16 mouse cellular contexts compared by ENCODE assay signal in the genomic region with DNA sequence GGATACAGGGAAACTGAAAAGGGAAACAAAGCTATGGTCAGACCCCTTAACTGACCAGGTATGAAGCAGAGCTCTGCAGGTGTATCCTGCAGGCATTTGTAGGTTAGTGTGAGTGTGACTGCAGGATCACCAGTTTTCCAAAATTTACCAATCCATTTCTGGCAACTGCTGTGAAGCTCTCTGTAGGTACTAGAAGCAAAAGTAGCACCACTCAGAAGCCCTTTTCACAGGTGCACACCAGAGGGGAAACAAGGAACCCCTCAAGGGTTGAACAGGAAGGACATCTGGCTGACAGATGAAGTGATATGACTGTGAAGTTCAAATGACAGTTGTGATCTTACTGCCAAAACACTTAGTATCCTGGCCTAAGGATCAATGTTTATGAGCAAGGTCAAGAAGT.
"Had no signal": no experiment of that assay in that cellular context is flagged by ENCODE, and none has a peak within 500 bp of the region (broad histone marks: within the 10 kb centered on the region; RNA-seq: fewer than 3 reads in every experiment).

No protein-coding gene starts in this region.

- H3K4me2 ChIP-seq: intestine, embryonic 15.5 days; kidney, embryonic 15.5 days; limb, embryonic 12.5 days; midbrain, embryonic 11.5 days; midbrain, embryonic 15.5 days had no signal

- H3K9ac ChIP-seq: intestine, embryonic 15.5 days; kidney, embryonic 15.5 days; limb, embryonic 12.5 days; liver, embryonic 14.5 days; midbrain, embryonic 15.5 days had no signal

- H3K4me1 ChIP-seq: intestine, embryonic 15.5 days; kidney, embryonic 15.5 days; limb, embryonic 12.5 days; midbrain, embryonic 15.5 days had no signal

- H3K27ac ChIP-seq: hindbrain, postnatal 0 days; intestine, embryonic 15.5 days; kidney, embryonic 15.5 days; limb, embryonic 12.5 days; liver, embryonic 14.5 days; midbrain, embryonic 15.5 days had no signal

- H3K4me3 ChIP-seq: intestine, embryonic 15.5 days; kidney, embryonic 15.5 days; limb, embryonic 12.5 days; megakaryocyte, embryonic 14.5 days; midbrain, embryonic 15.5 days had no signal

- DNase-seq: kidney, adult 2 months; kidney, postnatal 36 days; layer of hippocampus, adult 9-11 months; layer of hippocampus, postnatal 36 days; liver; lung, adult 2 months; lung, postnatal 4 days had no signal

- ATAC-seq: hindbrain, postnatal 0 days; intestine, embryonic 15.5 days; lung, postnatal 0 days; midbrain, embryonic 15.5 days had no signal

- H3K36me3 ChIP-seq: intestine, embryonic 15.5 days; kidney, embryonic 15.5 days; limb, embryonic 12.5 days; midbrain, embryonic 15.5 days had no signal

- H3K27me3 ChIP-seq: intestine, embryonic 15.5 days; kidney, embryonic 15.5 days; limb, embryonic 12.5 days; megakaryocyte, embryonic 14.5 days; midbrain, embryonic 15.5 days had no signal

- H3K9me3 ChIP-seq: intestine, embryonic 15.5 days; megakaryocyte, embryonic 14.5 days had no signal
